Comparison of ENCODE assay signal across 22 mouse cellular contexts in the genomic region with DNA sequence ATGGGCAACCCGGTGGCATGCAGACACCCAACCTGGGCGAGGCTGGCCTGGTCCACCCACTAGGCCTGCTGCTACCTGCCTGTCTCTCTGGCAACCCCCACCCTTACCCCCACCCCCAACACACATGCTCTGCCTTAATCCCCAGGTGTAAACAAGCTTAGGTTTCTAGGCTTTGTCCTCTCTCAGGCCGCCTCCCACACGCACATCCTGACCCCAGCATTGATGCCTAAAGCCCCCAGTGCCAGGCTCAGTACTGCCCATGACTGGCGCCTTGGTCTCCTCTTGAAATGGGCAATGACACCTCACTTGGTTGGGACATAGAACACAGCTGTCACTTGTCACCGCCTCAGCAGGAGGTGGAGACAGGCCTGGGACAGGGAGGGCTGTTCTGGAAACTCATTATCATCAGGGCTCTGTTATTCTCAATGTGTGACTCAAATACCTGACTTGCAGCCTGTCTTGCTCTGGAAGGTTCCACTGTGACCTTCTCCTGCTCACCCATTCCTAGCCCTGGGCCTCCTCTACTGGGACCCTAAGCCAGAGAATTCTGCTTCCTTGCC. TPM values are rescaled to one million over a fixed set of nuclear protein-coding genes. Genes with fewer than 3 reads are reported as not detected.
DNase-seq lines count a peak whose midpoint lies in the region; ATAC-seq lines count a peak whose summit lies in the region.
"Had no signal": no experiment of that assay in that cellular context is flagged by ENCODE, and none has a peak within 500 bp of the region (broad histone marks: within the 10 kb centered on the region; RNA-seq: fewer than 3 reads in every experiment).

No protein-coding gene starts in this region.

- no peak overlapping the region for H3K4me3 ChIP-seq in heart, embryonic 10.5 days
- H3K4me3 ChIP-seq in embryonic facial prominence, embryonic 10.5 days: no peak overlapping the region
- H3K4me3 ChIP-seq in heart, embryonic 16.5 days (ENCODE audit: low read length): no peak overlapping the region
- H3K4me3 ChIP-seq: embryonic facial prominence, embryonic 12.5 days; forebrain, embryonic 12.5 days; intestine, embryonic 15.5 days; megakaryocyte, embryonic 14.5 days; midbrain, embryonic 15.5 days; neural tube, embryonic 13.5 days had no signal

- ATAC-seq in heart, embryonic 16.5 days (replicated peaks; ENCODE audit: extremely low read depth, insufficient read depth, low FRiP score): peak; percentile 71
- ATAC-seq: CD4-positive, CD25-positive, alpha-beta regulatory T cell, adult 4 months; hindbrain, embryonic 16.5 days; intestine, embryonic 15.5 days; midbrain, embryonic 15.5 days had no signal

- 30% methylated on average over 6 of the region's 6 CpGs for WGBS in heart, embryonic 10.5 days
- WGBS in embryonic facial prominence, embryonic 10.5 days: 50% methylated on average over 6 of the region's 6 CpGs
- 58% methylated on average over 6 of the region's 6 CpGs for WGBS in heart, embryonic 16.5 days

- no peaks in the 10 kb centered on the region for H3K9me3 ChIP-seq in heart, embryonic 10.5 days
- H3K9me3 ChIP-seq in embryonic facial prominence, embryonic 10.5 days: no peaks in the 10 kb centered on the region
- no peaks in the 10 kb centered on the region for H3K9me3 ChIP-seq in heart, embryonic 16.5 days (replicated peaks; ENCODE audit: control insufficient read depth, low read length)
- H3K9me3 ChIP-seq: embryonic facial prominence, embryonic 12.5 days; forebrain, embryonic 12.5 days; intestine, embryonic 15.5 days; megakaryocyte, embryonic 14.5 days; midbrain, embryonic 15.5 days; neural tube, embryonic 13.5 days had no signal

- H3K4me2 ChIP-seq in heart, embryonic 16.5 days (ENCODE audit: low read depth, low read length): no peak overlapping the region
- H3K4me2 ChIP-seq: embryonic facial prominence, embryonic 12.5 days; forebrain, embryonic 12.5 days; intestine, embryonic 15.5 days; midbrain, embryonic 15.5 days; neural tube, embryonic 13.5 days had no signal

- H3K36me3 ChIP-seq in heart, embryonic 10.5 days: no peaks in the 10 kb centered on the region
- H3K36me3 ChIP-seq in embryonic facial prominence, embryonic 10.5 days (replicated peaks): no peaks in the 10 kb centered on the region
- H3K36me3 ChIP-seq in heart, embryonic 16.5 days (ENCODE audit: control insufficient read depth, insufficient read depth): no peaks in the 10 kb centered on the region
- H3K36me3 ChIP-seq: embryonic facial prominence, embryonic 12.5 days; forebrain, embryonic 12.5 days; intestine, embryonic 15.5 days; midbrain, embryonic 15.5 days; neural tube, embryonic 13.5 days had no signal

- H3K27me3 ChIP-seq in heart, embryonic 10.5 days (ENCODE audit: insufficient read depth, poor library complexity, severe bottlenecking): peaks cover 16% of the 10 kb centered on the region
- H3K27me3 ChIP-seq in embryonic facial prominence, embryonic 10.5 days (replicated peaks; ENCODE audit: low read depth, poor library complexity, severe bottlenecking): no peaks in the 10 kb centered on the region
- H3K27me3 ChIP-seq in heart, embryonic 16.5 days (ENCODE audit: control insufficient read depth, insufficient read depth, low read length): peaks cover 4% of the 10 kb centered on the region; the same call in 1 of the 2 replicates
- H3K27me3 ChIP-seq: embryonic facial prominence, embryonic 12.5 days; forebrain, embryonic 12.5 days; intestine, embryonic 15.5 days; midbrain, embryonic 15.5 days; neural tube, embryonic 13.5 days had no signal

- H3K9ac ChIP-seq in heart, embryonic 16.5 days (ENCODE audit: low read length): no peak overlapping the region
- H3K9ac ChIP-seq: embryonic facial prominence, embryonic 12.5 days; forebrain, embryonic 12.5 days; intestine, embryonic 15.5 days; midbrain, embryonic 15.5 days; neural tube, embryonic 13.5 days had no signal

- peak overlapping the region; percentile 57 for H3K27ac ChIP-seq in heart, embryonic 10.5 days
- H3K27ac ChIP-seq in embryonic facial prominence, embryonic 10.5 days (replicated peaks): peak overlapping the region; percentile 25; the same call in 1 of the 2 replicates
- H3K27ac ChIP-seq in heart, embryonic 16.5 days (ENCODE audit: low read length): 0 out of 2 replicates have a peak overlapping the region, but pooled peaks have one; percentile 20
- H3K27ac ChIP-seq: embryonic facial prominence, embryonic 12.5 days; forebrain, embryonic 12.5 days; intestine, embryonic 15.5 days; midbrain, embryonic 15.5 days; neural tube, embryonic 13.5 days had no signal

- peaks cover 71% of the 10 kb centered on the region for H3K4me1 ChIP-seq in heart, embryonic 10.5 days
- H3K4me1 ChIP-seq in embryonic facial prominence, embryonic 10.5 days: peaks cover 17% of the 10 kb centered on the region
- H3K4me1 ChIP-seq in heart, embryonic 16.5 days (ENCODE audit: control insufficient read depth, insufficient read depth, low read length): peaks cover 19% of the 10 kb centered on the region
- H3K4me1 ChIP-seq: midbrain, embryonic 15.5 days had no signal

- no peak for DNase-seq in heart, embryonic 10.5 days (ENCODE audit: low spot score)
- no peak for DNase-seq in heart, adult 8-10 months (ENCODE audit: low spot score)
- peak; percentile 63 for DNase-seq in retina, adult 2 months (ENCODE audit: low read depth, low spot score)
- no peak for DNase-seq in retina, postnatal 1 day
- no peak for DNase-seq in embryonic facial prominence, embryonic 10.5 days (ENCODE audit: low spot score)
- DNase-seq in c-Kit-positive CD71-positive TER-119-positive erythroid progenitor cells, embryonic 14.5 days (ENCODE audit: low spot score): no peak
- DNase-seq in embryo, embryonic 9.5 days (ENCODE audit: extremely low spot score): no peak
- DNase-seq: adrenal gland, postnatal 14 days; cerebellum, adult 11 months; cerebellum, adult 9-11 months; gastrocnemius, postnatal 25 days; layer of hippocampus, postnatal 36 days; right cerebral cortex, adult 18-20 months had no signal

RNA-seq across cellular contexts. Expression of a gene that starts 27.9 kb away (rescaled TPM):
- 56.6 and 69.3 TPM in 2 replicates for polyA plus RNA-seq in heart, embryonic 10.5 days (2016; fragmentation: Nextera tagmentation; extraction: Ambion mirVana)
- total RNA-seq in heart, adult 8-10 months (2022): 100 to 1,000 TPM in 2 of 4 experiments, 10 to 100 TPM in 2; 91.8 to 114 (median 101) TPM
- 55.5 and 59.2 TPM in 2 replicates for polyA plus RNA-seq in embryonic facial prominence, embryonic 10.5 days (2016; fragmentation: Nextera tagmentation; extraction: Ambion mirVana)
- polyA plus RNA-seq in heart, embryonic 16.5 days (2015; fragmentation: Nextera tagmentation; extraction: Ambion mirVana): 59.1 and 74.8 TPM in 2 replicates
